11 mouse cellular contexts compared by ENCODE assay signal in genomic region chr5:137485851-137486155, GRCm38 (mm10). TPM values are rescaled to one million over a fixed set of nuclear protein-coding genes. Genes with fewer than 3 reads are reported as not detected.
DNase-seq lines count a peak whose midpoint lies in the region; ATAC-seq and TF ChIP-seq lines count a peak whose summit lies in the region.
"Had no signal": no experiment of that assay in that cellular context is flagged by ENCODE, and none has a peak within 500 bp of the region (broad histone marks: within the 10 kb centered on the region; RNA-seq: fewer than 3 reads in every experiment).

No protein-coding gene starts in this region.

- DNase-seq in heart, adult 9 months (ENCODE audit: low spot score in 2 of 2), result no peak
- DNase-seq in ES-E14 (ENCODE audit: low read depth, low spot score), result no peak
- DNase-seq in hindbrain, embryonic 14.5 days (ENCODE audit: low spot score), result no peak
- DNase-seq in midbrain, embryonic 10.5 days (ENCODE audit: low spot score), result no peak
- DNase-seq in right cerebral cortex, adult 2 months (ENCODE audit: low spot score in 2 of 2), result no peak
- DNase-seq in cerebellum, adult 18-20 months, result no peak
- DNase-seq: thymus, postnatal 14 days had no signal

- H3K27ac ChIP-seq in heart, embryonic 11.5 days (ENCODE audit: low read depth, low read length), result no peak overlapping the region
- H3K27ac ChIP-seq in ES-E14 (ENCODE audit: insufficient read depth, low read depth, low read length, poor library complexity, severe bottlenecking), result no peak overlapping the region
- no peak overlapping the region for H3K27ac ChIP-seq in hindbrain, embryonic 14.5 days
- H3K27ac ChIP-seq in midbrain, embryonic 10.5 days (replicated peaks), result peak overlapping the region; percentile 88

- in situ Hi-C loops in ES-E14 (cut with MboI; ENCODE audit: low sequenced_read_pairs in 2 of 2, unreplicated experiment in 2 of 2), result no loop called here

- peaks cover 23% of the 10 kb centered on the region for H3K27me3 ChIP-seq in heart, embryonic 11.5 days (ENCODE audit: control insufficient read depth, insufficient read depth, low read length)
- peaks cover 18% of the 10 kb centered on the region for H3K27me3 ChIP-seq in hindbrain, embryonic 14.5 days (ENCODE audit: control insufficient read depth, insufficient read depth, low read length)
- H3K27me3 ChIP-seq in midbrain, embryonic 10.5 days (ENCODE audit: low read depth, poor library complexity, severe bottlenecking), result no peaks in the 10 kb centered on the region

- no peak for ATAC-seq in heart, embryonic 11.5 days (replicated peaks; ENCODE audit: insufficient number of reproducible peaks, low FRiP score, low TSS enrichment)
- ATAC-seq in hindbrain, embryonic 14.5 days (ENCODE audit: low FRiP score), result no peak
- ATAC-seq in erythroid progenitor cell, adult 5-6 weeks (replicated peaks; ENCODE audit: low FRiP score, poor library complexity, severe bottlenecking), result no peak

- no peak overlapping the region; the same call in 1 of the 2 replicates for H3K9ac ChIP-seq in heart, embryonic 11.5 days (ENCODE audit: low read depth, low read length)
- peak overlapping the region; percentile 39 for H3K9ac ChIP-seq in ES-E14 (ENCODE audit: insufficient read depth, low read depth, low read length, poor library complexity, severe bottlenecking)
- H3K9ac ChIP-seq in hindbrain, embryonic 14.5 days, result peak overlapping the region; percentile 39; the same call in 1 of the 2 replicates

- peak overlapping the region; percentile 28 for H3K4me3 ChIP-seq in heart, embryonic 11.5 days (ENCODE audit: low read depth, low read length)
- H3K4me3 ChIP-seq in ES-E14 (ENCODE audit: insufficient read depth in 1 of 2, low read depth in 1 of 2, low read length in 2 of 2, poor library complexity in 1 of 2, severe bottlenecking in 1 of 2), result peak overlapping the region; percentile 56 to 57
- H3K4me3 ChIP-seq in hindbrain, embryonic 14.5 days (replicated peaks; ENCODE audit: low read length), result peak overlapping the region; percentile 13
- peak overlapping the region; percentile 72 for H3K4me3 ChIP-seq in midbrain, embryonic 10.5 days

- H3K36me3 ChIP-seq in heart, embryonic 11.5 days (ENCODE audit: control insufficient read depth, insufficient read depth, low read length), result no peaks in the 10 kb centered on the region
- no peaks in the 10 kb centered on the region for H3K36me3 ChIP-seq in ES-E14 (ENCODE audit: control insufficient read depth, insufficient read depth, low read length, poor library complexity, severe bottlenecking)
- H3K36me3 ChIP-seq in hindbrain, embryonic 14.5 days (replicated peaks; ENCODE audit: control insufficient read depth, insufficient read depth), result no peaks in the 10 kb centered on the region
- peaks cover 6% of the 10 kb centered on the region; the same call in 1 of the 2 replicates for H3K36me3 ChIP-seq in midbrain, embryonic 10.5 days

- 1% methylated on average over 17 of the region's 17 CpGs for WGBS in heart, embryonic 11.5 days (ENCODE audit: insufficient replicate concordance)
- 1% methylated on average over 17 of the region's 17 CpGs for WGBS in hindbrain, embryonic 14.5 days
- WGBS in midbrain, embryonic 10.5 days, result 2% methylated on average over 17 of the region's 17 CpGs

- H3K4me1 ChIP-seq in heart, embryonic 11.5 days (ENCODE audit: control insufficient read depth, insufficient read depth, low read length), result 0 out of 2 replicates have a peak, but pooled peaks cover 3% of the 10 kb centered on the region
- peaks cover 0 to 3% of the 10 kb centered on the region in 2 experiments; a peak in 2 of 4 replicates for H3K4me1 ChIP-seq in ES-E14 (ENCODE audit: control insufficient read depth in 2 of 2, insufficient read depth in 2 of 2, low read length in 2 of 2, poor library complexity in 1 of 2)
- H3K4me1 ChIP-seq in hindbrain, embryonic 14.5 days (replicated peaks; ENCODE audit: control insufficient read depth, insufficient read depth, low read length), result peaks cover 10% of the 10 kb centered on the region; the same call in 1 of the 2 replicates
- H3K4me1 ChIP-seq in midbrain, embryonic 10.5 days, result peaks cover 54% of the 10 kb centered on the region

- H3K9me3 ChIP-seq in heart, embryonic 11.5 days (replicated peaks; ENCODE audit: control insufficient read depth, low read length), result no peaks in the 10 kb centered on the region
- no peaks in the 10 kb centered on the region for H3K9me3 ChIP-seq in ES-E14 (ENCODE audit: control insufficient read depth, insufficient read depth, low read depth, low read length)
- no peaks in the 10 kb centered on the region for H3K9me3 ChIP-seq in hindbrain, embryonic 14.5 days (ENCODE audit: control insufficient read depth, low read length)
- no peaks in the 10 kb centered on the region for H3K9me3 ChIP-seq in midbrain, embryonic 10.5 days (replicated peaks)

- H3K4me2 ChIP-seq in heart, embryonic 11.5 days, result peak overlapping the region; percentile 55
- H3K4me2 ChIP-seq in hindbrain, embryonic 14.5 days (replicated peaks), result peak overlapping the region; percentile 47

TF ChIP-seq in ES-E14, 5 proteins besides CTCF, POLR2A, EP300 and RAD21:
- TF ChIP-seq CHD2 (IDR thresholded peaks at IDR 0.05; ENCODE audit: low read depth, low read length) (no peak), MAFK (IDR thresholded peaks at IDR 0.05; ENCODE audit: insufficient read depth, low read depth, low read length) (no peak), ZNF384 (IDR thresholded peaks at IDR 0.05; ENCODE audit: low read depth, low read length) (no peak), ZC3H11A (IDR thresholded peaks at IDR 0.05; ENCODE audit: borderline replicate concordance, low read depth, low read length) (no peak)

RNA-seq across cellular contexts. Expression of gene Zan, which starts 8.9 kb away (rescaled TPM):
- polyA plus RNA-seq in heart, embryonic 11.5 days (2014; fragmentation: Nextera tagmentation; extraction: Ambion mirVana), result 0.03 and 0.11 TPM in 2 replicates
- 0.95 and 2.6 TPM in 2 replicates for total RNA-seq in ES-E14 (2012; rRNA removed)
- 0.14 and 0.17 TPM in 2 replicates for polyA plus RNA-seq in hindbrain, embryonic 14.5 days (2014; fragmentation: Nextera tagmentation; extraction: Ambion mirVana)
- 0.07 and 0.09 TPM in 2 replicates for polyA plus RNA-seq in midbrain, embryonic 10.5 days (2016; fragmentation: Nextera tagmentation; extraction: Ambion mirVana)
- total RNA-seq in erythroid progenitor cell, adult 5-6 weeks (2015; ENCODE audit: low replicate concordance), result not detected in 2 replicates
- not detected in 2 replicates for total RNA-seq in erythroid progenitor cell, adult 5-6 weeks (2017; ENCODE audit: low replicate concordance)

RNA-seq across cellular contexts. Expression of gene Pop7, which starts 16.5 kb away (rescaled TPM):
- 46.5 and 50.0 TPM in 2 replicates for polyA plus RNA-seq in heart, embryonic 11.5 days (2014; fragmentation: Nextera tagmentation; extraction: Ambion mirVana)
- 35.7 and 41.7 TPM in 2 replicates for total RNA-seq in ES-E14 (2012; rRNA removed)
- 78.4 and 87.3 TPM in 2 replicates for polyA plus RNA-seq in hindbrain, embryonic 14.5 days (2014; fragmentation: Nextera tagmentation; extraction: Ambion mirVana)
- polyA plus RNA-seq in midbrain, embryonic 10.5 days (2016; fragmentation: Nextera tagmentation; extraction: Ambion mirVana), result 54.1 and 55.3 TPM in 2 replicates
- 2.9 and 23.5 TPM in 2 replicates for total RNA-seq in erythroid progenitor cell, adult 5-6 weeks (2015; ENCODE audit: low replicate concordance)
- 0.38 and 10.8 TPM in 2 replicates for total RNA-seq in erythroid progenitor cell, adult 5-6 weeks (2017; ENCODE audit: low replicate concordance)

RNA-seq across cellular contexts. Expression of gene Gigyf1, which starts 32.5 kb away (rescaled TPM):
- polyA plus RNA-seq in heart, embryonic 11.5 days (2014; fragmentation: Nextera tagmentation; extraction: Ambion mirVana), result 6.8 and 9.5 TPM in 2 replicates
- 24.7 and 40.3 TPM in 2 replicates for total RNA-seq in ES-E14 (2012; rRNA removed)
- 14.2 and 16.0 TPM in 2 replicates for polyA plus RNA-seq in hindbrain, embryonic 14.5 days (2014; fragmentation: Nextera tagmentation; extraction: Ambion mirVana)
- 15.1 and 16.4 TPM in 2 replicates for polyA plus RNA-seq in midbrain, embryonic 10.5 days (2016; fragmentation: Nextera tagmentation; extraction: Ambion mirVana)
- total RNA-seq in erythroid progenitor cell, adult 5-6 weeks (2015; ENCODE audit: low replicate concordance), result 5.4 and 5.8 TPM in 2 replicates
- 8.1 and 11.2 TPM in 2 replicates for total RNA-seq in erythroid progenitor cell, adult 5-6 weeks (2017; ENCODE audit: low replicate concordance)

RNA-seq across cellular contexts. Expression of gene Epo, which starts 47.2 kb away (rescaled TPM):
- not detected in 2 replicates for polyA plus RNA-seq in heart, embryonic 11.5 days (2014; fragmentation: Nextera tagmentation; extraction: Ambion mirVana)
- total RNA-seq in ES-E14 (2012; rRNA removed), result 0.36 and 0.48 TPM in 2 replicates
- polyA plus RNA-seq in hindbrain, embryonic 14.5 days (2014; fragmentation: Nextera tagmentation; extraction: Ambion mirVana), result not detected in 2 replicates
- 2.6 and 5.5 TPM in 2 replicates for polyA plus RNA-seq in midbrain, embryonic 10.5 days (2016; fragmentation: Nextera tagmentation; extraction: Ambion mirVana)
- not detected in 2 replicates for total RNA-seq in erythroid progenitor cell, adult 5-6 weeks (2015; ENCODE audit: low replicate concordance)
- total RNA-seq in erythroid progenitor cell, adult 5-6 weeks (2017; ENCODE audit: low replicate concordance), result not detected in 2 replicates
- total RNA-seq: left cerebral cortex, postnatal 10 days had no signal
- polyA plus RNA-seq: heart, postnatal 0 days had no signal

RNA-seq across cellular contexts. Expression of gene Gnb2, which starts 47.5 kb away (rescaled TPM):
- 307 and 318 TPM in 2 replicates for polyA plus RNA-seq in heart, embryonic 11.5 days (2014; fragmentation: Nextera tagmentation; extraction: Ambion mirVana)
- total RNA-seq in ES-E14 (2012; rRNA removed), result 259 and 297 TPM in 2 replicates
- polyA plus RNA-seq in hindbrain, embryonic 14.5 days (2014; fragmentation: Nextera tagmentation; extraction: Ambion mirVana), result 593 and 621 TPM in 2 replicates
- 400 and 414 TPM in 2 replicates for polyA plus RNA-seq in midbrain, embryonic 10.5 days (2016; fragmentation: Nextera tagmentation; extraction: Ambion mirVana)
- total RNA-seq in erythroid progenitor cell, adult 5-6 weeks (2015; ENCODE audit: low replicate concordance), result 253 and 262 TPM in 2 replicates
- 152 and 170 TPM in 2 replicates for total RNA-seq in erythroid progenitor cell, adult 5-6 weeks (2017; ENCODE audit: low replicate concordance)

Comparison
In these comparisons a context has a peak if more than half of its experiments do, and no peak if none do; other contexts are left out.
1. H3K4me3 ChIP-seq: peak in every context shown above with its lines; median percentile 72 in midbrain, embryonic 10.5 days; 56 in ES-E14; 28 in heart, embryonic 11.5 days; 13 in hindbrain, embryonic 14.5 days.